Mouse (Mus musculus) gonadal fat pad, adult 2 months (tissue): ENCODE measurements around the gene Cpm. TPM values are rescaled to one million over a fixed set of nuclear protein-coding genes. Genes with fewer than 3 reads are reported as not detected.
"Not testable (repeated sequence)": the region's sequence is repeated elsewhere in the genome, so short reads cannot be mapped to it uniquely, and the experiment has no call there.

Source experiments
- DNase-seq: peaks from one replicate; pipeline ENCODE4 v3.0.0-alpha.2; 2012; ENCODE audit warnings: low read depth
- polyA plus RNA-seq: library from polyadenylated mRNA; depleted of rRNA; stranded (reverse); fragments of >200 nt; gene quantifications from 2 replicates; pipeline ENCODE4 v1.2.3, GENCODE M21; 2012

The Cpm gene
- polyA plus RNA-seq, 1 experiment, result 13.7 TPM

DNA sequence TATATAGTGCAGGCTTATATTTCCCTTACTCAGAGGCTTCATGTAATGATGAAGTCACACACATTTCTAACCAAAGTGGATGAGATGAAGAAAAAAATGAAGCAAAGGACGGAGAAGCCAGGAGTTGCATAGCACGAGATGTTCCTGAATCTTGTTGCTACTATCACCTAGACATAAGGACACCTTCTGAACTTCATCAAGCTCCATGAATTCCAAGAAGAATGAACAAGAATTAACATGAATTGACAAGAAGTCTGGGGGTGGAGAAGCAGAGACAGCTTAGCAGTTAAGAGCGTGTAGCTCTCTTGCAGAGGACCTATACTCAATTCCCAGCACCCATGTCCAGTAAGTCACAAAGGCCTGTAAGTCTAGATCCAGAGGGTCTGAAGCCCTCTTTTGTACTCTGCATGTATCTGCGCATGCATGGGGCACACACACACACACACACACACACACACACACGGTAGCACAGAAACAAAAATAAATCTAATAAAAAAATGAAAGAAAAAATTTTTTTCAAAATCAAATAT is 36.2 kb upstream of the Cpm start:
- DNase-seq, result no peak

DNA sequence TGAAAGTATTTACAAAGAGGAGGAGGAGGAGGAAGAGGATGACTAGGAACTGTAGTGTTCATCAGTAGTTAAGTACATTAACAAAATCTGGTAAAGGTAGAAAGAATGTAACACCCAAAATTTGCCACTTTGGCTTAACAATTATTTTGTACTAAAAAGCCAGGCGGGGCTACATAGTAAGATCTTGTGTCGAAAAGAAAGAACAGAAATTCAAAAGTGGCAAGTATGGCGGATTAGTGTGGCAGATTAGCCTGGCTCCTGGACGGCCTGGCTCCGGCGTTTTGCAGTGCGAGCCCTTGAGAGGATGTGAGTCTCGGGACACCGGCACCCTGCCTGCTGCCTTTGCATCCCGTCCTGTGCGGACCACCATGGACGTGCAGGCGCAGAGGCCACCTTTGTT is 35.4 kb upstream of the Cpm start:
- no peak for DNase-seq

DNA sequence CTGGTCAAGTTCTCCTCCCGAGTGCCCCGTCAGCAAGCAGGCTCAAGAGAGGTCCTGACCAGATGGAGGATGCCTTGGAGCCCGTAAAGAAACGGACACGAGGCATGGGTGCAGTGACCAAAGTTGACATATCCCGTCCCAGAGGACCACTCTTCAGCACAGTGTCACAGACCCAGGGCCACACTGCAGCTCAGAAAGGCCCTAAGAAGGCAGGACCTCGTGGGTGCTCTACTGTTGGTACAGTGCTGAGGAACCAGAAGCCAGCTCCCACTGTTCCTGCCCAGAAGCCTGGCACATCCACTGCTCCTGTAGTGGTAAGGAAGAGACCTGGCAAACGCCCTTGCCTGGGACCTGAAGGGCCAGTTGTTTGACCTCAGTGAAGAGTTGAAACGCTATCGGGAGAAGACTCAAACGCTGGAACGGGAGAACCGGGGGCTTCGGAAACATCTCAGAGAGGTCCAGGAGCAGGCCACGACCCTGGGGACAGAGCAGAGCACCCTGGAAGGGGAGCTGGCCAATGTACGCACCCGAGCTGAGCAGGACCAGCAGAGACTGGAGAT is 34.9 kb upstream of the Cpm start:
- no peak for DNase-seq

DNA sequence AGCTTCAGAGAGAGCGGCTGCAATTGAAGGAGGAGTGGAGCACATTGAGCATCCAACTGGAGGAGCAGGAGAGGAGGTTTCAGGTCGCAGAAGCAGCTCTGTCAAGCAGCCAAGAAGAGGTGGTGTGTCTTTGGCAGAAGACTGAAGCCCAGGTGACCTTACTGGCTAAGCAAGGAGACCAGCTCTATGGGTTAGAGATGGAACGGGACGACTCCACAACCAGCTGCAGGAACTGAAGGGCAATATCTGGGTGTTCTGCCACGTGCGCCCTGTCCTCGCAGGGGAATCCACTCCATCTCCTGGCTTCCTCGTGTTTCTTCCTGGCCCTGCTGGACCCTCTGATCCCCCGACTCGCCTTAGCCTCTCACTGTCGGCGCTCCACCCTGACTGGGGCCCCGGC is 34.4 kb upstream of the Cpm start:
- no peak for DNase-seq

DNA sequence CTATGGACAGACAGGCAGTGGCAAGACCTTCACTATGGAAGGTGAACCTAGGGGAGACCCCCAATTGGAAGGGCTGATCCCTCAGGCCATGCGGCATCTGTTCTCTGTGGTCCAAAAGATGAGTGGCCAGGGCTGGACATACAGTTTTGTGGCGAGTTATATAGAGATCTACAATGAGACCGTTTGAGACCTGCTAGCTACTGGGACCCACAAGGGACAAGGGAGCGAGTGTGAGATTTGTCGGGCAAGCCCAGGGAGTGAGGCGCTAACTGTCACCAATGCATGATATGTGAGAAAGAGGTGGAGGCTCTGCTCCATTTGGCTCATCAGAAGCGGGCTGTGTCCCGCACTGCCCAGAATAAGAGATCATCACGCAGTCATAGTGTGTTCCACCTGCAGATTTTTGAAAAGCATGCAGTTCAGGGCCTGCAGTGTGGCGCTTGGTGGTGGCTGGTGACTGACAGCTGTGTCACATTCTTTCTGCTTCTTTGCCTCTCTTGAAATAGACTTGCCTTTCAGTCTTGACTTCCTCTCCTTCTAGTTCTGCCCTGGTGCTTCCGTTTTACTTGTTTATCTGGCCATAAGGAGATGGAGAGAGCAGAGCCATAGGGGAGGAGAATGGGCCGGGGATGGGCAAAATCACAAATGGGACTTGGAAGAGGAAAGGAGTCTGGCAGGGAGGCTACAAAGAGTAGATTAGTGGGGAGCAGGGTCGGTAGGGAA is 33.7 kb upstream of the Cpm start:
- no peak for DNase-seq

DNA sequence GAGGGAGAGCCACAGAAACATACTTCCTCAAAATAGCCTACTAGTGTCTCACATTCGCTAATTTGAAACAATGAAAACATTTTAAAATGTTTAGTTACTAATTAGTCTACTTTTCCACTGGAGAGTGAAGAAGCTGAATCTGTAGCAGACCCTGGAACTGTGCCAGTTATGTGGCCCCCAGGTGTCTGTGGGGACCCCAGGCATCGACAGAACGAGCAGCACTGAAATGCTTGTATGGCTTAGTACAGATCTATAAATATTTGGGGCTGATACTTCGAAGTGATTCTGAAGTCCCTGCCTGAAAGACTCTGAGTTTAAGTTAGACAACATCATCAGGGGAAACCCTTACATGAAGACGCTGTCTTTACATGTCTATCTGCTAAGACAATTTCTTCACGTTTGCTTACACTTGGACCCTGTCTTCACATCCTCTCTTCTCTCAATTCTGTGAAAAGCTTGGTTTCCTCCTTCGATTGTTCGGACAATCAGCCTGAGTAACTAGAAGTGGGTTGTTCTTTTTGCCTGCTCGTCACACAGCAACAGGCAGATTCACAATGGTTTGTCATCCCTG is 33.0 kb upstream of the Cpm start:
- no peak for DNase-seq

DNA sequence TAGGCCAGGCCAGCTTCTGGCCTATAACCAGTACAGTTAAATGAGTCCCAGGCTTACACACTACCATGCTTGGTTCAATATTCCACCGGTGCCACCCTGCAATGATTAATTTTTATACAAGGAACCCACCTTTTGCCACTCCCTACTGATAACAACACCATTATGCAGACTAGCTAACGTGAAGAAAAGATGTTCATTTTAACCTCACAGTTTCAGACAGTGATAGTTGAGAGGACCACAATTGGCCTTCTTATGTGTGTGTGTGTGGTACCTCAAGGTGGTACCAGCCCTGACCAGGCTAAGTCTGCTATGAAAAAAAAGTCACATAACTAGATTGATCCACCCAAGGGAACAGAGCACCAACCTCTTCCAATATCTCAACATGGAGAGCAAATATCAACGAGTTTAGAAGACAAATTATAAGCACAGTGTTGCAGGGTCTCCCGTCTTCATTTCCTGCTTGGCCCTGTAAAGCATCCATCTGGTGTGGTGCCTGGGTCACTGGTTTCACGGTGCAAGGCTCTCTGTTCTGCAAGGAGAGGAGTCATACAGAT is 32.5 kb upstream of the Cpm start:
- DNase-seq, result no peak

DNA sequence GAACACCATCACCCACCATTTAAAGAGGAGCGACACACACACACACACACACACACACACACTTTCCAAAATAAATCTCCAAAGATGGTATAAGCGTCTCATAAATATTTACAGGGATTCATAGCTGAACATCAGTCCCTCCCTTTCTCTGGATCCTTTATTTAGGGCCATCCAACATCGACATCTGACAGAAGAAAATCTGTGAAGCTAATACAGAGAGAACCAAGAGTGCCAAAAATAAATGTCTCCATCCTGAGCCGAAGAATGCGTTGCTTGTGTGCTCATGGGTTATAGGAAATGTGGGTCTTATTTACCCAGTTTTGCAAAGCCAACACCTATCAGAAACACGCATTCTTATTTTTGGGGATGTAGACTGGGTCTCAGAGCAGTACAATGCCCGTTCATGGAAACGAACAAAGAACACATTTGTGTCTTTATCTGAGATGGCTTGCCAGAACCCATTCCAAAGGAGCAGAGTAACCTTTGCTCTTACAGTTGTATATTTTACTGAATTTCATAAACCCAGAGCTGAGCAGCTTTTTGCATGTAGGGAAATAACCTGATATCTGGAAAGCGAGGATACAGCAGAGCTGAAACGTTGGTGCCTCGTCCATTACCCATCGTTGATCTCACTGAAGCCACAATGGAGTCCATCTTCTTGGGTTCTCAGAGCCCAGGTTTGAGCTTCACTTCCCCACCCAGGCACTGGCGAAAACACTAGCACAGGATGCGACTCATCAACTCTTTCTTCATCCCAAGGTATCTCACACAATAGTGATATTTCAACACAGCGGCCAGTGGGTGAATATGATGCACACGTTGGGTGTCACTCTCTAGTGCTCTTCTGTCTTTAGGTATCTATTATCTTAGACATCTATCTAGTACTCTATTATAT is 31.7 kb upstream of the Cpm start:
- DNase-seq, result not testable (repeated sequence)

DNA sequence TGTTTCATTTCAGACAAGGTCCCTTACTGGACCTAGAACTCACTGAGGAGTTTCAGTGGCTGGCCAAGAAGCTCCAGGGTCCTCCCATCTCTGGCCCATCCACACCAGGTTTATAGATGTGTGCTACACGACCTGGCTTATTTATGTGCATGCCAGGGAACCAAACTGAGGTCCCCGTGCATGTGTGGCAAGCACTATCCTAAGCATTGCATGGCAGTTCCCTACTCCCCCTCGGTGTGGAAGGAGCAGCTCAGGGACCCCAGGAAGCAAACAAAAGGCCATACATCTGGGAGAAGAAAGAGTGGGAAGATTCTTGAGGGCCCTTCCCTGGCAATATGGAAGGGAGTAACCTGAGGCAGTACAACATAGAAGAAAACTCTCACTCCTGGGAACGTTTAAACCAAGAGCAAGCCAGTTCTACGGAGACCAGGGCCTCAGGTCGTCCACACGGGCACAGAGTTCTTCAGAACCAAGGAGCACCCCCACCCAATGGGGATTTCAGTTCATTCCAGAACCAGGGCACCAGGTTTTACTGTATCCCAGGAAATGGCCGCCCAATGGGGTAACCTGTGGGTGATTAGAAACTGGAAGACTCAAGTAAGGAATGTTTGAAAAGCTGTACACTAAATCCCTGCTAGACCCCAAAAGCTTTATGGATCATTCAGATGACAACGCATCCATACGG is 30.9 kb upstream of the Cpm start:
- DNase-seq, result no peak

DNA sequence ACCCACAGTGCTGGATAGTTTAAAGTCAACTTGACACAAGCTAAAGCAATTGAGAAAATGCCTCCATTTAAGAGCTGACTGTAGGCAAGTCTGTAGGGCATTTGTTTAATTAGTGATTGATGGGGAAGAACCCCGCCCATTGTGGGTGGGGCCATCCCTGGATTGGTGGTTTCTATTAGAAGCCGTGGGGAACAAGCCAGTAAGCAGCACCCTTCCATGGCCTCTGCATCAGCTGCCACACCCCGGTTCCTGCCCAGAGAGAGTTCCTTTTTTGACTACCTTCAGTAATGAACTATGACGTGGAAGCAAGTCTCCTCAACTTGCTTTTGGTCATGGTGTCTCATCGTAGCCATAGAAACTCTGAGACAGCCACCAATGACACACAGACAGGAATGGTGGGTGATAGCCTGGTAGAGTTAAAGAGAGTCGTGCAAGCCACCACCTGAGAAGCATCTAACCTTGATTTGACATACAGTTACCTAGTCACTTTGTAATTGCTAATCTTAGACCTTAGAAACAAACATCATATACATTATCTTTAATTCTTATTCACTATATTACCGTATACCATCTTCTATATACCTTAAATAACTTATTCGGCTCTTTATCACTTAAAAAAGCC is 30.2 kb upstream of the Cpm start:
- DNase-seq, result not testable (repeated sequence)

DNA sequence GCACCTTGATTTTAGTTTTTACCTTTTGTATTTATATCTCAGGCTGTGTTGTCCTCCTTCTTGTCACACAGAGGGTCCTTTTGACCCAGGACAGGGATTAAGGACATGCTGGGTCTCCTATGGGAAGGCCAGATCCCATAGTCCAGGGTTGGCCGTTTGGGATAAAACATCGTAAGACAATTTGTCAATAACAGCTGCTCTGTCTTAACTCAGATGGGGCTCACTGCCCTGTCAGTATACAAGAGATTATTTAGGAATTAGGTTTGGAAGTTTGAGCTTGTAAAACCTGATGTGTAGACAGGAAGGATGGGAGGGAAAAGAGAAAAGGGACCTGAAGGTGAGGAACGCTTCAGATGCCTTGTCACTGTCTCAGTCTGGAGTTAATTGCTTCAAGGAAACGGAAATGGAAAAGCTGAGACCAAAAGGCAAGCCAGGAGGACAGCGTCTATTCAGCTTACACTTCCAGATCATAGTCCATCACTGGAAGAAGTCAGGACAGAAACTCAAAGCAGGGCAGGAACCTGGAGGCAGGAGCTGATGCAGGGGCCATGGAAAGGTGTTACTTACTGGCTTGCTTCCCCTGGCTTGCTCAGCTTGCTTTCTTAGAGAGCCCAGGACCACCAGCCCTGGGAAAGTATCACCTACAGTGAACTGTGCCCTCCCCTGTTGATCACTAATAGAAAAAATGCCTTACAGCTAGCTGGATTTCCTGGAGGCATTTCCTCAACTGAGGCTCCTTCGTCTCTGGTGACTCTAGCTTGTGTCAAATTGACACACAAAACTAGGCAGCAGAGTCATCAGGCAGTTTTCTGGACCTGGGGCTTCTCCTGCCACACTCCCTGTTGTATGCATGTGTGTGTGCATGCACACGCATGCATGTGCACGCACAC is 27.9 kb upstream of the Cpm start:
- no peak for DNase-seq

DNA sequence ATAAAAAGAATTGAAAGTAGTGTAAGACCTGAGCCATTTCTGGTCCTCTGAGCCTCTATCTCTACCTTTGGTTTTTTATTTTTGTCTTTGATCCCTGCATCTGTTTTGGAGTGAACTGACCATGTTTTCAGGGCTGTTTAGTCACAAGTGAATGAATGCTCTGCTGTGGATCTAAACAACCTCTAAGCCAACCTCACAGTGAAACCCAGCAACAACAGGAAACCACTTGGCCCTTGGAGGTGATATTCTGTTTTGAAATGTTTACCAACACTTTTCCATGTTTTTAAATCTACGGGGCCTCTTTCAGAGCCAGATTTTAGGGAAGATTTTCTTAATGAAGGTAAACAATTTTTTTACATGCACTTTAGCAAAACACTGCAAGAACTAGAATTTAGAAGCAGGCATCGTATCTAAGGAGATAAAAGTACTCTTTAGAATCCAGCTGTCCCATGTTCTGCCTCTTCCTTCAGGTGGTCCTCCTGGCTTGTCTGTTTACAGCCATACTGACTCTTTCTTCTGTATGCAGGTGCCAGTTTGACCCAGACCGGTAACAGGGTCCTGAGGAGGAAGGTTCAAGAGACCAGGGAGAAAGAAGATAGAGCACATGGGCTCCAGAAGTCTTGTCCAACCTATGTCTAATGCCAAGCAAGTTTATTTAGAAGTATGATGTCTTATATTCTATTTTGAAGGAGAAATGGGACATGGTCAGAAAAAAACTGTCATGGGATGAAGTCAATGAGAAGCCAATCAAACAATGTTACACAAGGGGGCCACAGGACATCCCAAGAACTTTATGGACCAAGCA is 26.8 kb upstream of the Cpm start:
- no peak for DNase-seq

DNA sequence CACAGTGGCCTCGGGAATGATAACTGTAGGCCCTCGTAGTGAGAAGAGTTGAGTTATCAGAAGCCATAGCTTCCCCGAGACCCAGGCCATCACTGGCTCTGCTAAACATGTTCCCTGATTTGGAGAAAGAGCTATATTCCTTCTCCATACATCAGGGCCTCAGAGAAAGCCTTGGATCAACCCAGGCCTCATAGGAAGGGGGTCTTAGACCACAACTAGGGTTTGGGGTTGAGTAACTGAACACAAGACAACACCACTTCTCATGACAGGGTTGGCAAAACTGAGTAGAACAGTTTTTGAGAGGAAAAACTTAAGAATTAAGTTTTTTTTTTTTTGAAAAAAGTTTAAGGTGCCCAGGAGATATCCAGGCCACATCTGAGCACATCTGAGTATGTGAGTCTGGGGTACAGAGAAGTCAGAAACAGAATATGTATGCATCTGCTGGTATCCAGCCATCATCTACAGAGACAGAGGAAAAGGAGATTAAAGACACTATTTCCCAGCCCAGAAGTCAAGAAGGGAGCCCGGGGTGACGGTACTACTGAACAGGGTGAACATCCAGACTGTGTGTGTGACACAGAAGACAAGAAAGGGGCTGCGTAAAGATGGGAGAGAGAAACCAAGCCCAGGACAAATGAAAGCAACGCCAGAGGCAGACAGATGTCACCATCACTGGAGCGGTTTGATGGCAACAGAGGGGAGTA is 26.0 kb upstream of the Cpm start:
- no peak for DNase-seq

DNA sequence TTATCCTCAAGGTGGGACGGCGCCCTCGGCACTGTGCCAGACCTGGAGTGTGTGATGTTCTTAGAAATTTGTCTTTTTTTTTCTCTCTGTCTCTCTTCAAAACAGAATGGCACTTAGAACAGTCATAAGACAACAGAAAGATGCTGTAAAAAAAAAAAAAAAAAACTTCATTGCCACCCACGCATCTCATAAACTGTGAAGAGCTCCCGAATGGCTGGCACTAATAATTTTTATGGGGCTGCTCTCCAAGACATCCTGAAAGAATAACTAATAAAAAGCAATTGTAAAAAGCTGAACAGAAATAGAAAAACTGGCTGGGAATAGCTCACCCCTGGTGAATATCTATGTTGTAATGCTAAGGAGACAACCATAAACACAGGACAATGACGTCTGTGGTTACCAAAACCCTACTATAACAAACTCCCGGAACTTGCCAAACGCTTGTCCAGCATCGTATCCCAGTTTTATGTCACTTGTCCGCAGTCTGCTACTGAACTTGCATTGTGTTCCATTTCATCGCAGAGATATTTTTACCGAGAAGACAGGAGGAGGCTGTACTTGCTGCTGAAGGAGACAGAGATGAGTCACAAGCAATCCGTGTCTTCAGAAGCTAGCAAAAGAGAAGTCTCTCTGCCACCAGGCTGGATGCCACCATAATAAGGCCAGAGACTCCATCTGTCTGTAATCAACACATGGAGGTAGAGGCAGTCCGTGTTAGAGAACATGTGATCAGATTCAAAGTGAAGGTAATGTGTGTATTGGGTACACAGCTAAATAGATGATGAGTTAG is 25.3 kb upstream of the Cpm start:
- no peak for DNase-seq

DNA sequence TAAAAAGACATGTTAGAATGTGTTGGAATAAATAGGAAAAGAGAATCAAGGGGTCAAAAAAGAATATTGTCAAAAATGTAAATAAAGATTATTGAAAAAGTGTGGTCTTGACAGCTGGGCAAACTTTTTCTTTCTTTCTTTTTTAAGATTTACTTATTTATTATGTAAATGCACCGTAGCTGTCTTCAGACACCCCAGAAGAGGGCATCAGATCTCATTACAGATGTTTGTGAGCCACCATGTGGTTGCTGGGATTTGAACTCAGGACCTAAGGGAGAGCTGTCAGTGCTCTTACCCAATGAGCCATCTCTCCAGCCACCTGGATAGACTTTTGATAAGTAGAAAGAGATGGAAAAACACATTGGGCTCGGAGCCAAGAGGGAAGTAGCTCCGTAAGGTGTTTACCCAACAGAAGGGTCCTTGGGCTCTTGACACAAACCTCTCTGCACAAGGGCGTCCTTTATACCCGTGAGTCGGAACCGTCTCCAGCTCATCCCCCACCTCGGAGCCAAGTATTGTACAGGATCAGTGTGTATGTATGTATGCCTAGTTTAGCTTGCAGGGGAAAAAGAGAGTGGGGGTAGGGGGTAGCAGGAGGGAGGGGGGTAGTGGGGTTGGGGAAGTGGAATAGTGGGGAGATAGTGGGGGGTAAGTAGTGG is 24.5 kb upstream of the Cpm start:
- no peak for DNase-seq

DNA sequence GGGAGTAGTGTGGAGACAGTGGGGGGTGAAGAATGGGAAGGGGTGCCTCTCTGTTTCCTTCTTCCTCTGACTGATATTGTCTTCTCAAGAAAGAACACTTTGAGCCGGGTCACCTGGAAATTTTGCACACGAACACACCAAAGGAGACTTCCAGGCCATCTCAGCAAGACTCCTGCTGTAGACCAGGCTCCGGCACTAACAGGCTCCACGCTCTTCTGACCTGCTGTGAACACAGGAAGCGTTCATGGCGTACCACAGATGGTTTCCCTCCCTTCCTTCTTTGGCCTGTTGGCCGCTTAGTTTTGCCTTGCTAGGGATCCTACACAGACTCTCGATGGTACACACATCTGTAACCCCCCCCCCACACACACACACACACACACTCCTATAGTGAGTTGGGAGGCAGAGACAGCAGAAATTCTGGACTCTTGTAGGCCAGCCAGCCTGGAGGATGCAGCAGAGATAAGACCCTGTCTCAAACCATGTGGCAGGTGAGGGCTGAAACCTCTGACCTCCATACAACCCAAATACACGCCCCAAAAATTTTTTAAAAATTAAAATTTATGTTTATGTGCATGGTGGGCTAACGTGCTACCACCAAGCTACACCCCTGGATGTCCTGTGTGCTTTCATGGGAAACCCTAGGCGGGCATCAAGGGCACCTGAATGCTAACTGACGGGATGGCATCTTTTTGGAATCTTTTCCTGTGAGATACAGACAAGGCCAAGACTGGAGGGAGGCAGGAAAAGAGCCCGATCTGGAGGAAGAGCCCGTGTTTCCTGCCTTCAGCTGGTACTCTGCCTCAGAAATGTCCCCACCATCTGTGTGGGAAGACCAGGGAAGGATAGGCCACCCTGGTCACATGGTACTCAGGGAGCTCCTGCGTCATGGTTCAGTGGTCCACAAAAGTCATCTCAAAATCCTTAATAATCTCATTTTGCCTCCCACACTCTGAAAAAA is 23.7 kb upstream of the Cpm start:
- no peak for DNase-seq
